Mouse (Mus musculus): ENCODE measurements at regions not wholly inside any gene's neighbourhood (a gene's known extent, or its start where the extent isn't known, plus 50 kb on each side); places are given as distances from the start of the nearest gene placed in this dataset.

DNA sequence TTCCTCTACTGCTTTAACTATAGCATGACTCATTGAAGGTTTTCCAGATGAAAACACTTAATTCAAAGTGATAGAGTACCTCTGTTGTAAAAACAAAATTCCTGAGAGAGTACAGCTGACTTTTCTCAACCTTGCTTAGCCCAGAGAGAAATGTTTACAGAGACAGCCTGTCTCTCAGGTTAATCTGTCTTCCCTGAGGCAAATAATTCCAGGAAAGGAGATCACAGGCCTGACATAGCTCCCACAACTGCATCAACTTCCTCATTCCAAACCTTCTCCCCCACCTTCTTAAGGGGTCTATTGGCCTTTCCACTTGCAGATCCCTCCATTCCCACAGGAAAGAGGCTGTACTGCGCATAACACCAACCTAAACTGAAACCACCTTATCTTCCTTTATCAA, 586.1 kb upstream of the Impad1 start:
- no peak for DNase-seq (ENCODE audit: low spot score in 2 of 2)

DNA sequence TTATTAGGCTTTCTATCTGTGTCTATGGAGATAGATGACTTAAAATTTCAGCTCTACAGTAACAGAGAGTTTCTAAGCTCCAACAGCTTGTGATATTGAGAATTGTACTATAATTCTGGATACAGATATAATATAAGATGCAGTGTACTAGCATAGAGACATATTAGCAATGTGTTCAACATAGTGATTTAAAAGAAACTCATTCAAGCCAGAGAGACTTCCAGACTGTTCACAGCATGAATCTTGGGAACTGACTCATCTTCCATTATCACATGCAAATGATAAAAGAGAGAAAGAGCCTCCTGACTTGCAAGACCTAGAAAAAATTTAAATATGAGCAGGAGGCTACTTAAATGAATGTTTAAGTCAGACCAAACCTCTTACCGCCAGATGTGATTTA, 565.1 kb upstream of the Impad1 start:
- no peak for DNase-seq (ENCODE audit: low spot score in 2 of 2)

GRCm38 (mm10) chr4:5346226-5346625, 553.1 kb upstream of the Impad1 start:
- DNase-seq (ENCODE audit: low spot score in 2 of 2): no peak

DNA sequence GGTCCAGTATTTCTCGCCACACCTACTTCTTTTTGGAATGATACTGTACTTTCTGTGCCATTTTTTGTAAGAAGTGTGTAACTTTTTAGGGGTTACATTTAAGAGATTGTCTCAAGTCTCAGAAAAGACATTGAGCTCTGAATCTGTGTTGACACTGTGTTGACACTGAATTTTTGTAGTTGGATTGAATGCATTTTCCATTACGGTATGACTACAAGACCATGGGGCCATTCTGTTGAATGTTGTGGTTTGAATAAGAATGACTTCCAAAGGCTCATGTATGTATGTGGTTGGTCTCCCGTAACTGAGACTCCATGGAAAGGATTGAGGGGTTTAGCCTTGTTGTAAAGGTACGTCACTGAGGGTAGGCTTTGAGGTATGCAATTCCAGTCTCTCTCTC, 551.6 kb upstream of the Impad1 start:
- DNase-seq (ENCODE audit: low spot score in 2 of 2): no peak

DNA sequence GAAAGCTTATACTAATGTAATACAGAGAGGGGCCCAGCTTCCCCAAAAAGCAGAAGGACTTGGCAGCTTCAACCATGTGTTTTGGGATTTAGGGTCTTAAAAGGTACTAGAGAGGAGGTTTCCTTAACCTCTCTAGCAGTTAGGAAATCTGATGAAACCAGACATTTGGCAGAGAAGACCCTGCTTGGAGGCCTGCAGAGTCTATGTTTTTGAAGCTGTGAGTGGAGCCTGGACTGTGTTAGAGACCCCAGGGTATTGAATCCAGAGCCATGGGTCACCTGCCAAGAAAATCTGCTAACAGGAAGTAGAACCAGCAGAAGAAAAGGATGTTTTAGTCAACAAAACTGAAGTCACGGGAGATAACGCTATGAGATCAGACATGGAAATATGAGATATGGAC, 551.2 kb upstream of the Impad1 start:
- no peak for DNase-seq (ENCODE audit: low spot score in 2 of 2)

GRCm38 (mm10) chr4:5337158-5337896, 544.2 kb upstream of the Impad1 start:
- no peak for DNase-seq (ENCODE audit: low spot score in 2 of 2)

GRCm38 (mm10) chr4:5335030-5335429, 541.9 kb upstream of the Impad1 start:
- no peak for DNase-seq (ENCODE audit: low spot score in 2 of 2)

GRCm38 (mm10) chr4:5328497-5329194, 535.5 kb upstream of the Impad1 start:
- DNase-seq (ENCODE audit: low spot score in 2 of 2): no peak

DNA sequence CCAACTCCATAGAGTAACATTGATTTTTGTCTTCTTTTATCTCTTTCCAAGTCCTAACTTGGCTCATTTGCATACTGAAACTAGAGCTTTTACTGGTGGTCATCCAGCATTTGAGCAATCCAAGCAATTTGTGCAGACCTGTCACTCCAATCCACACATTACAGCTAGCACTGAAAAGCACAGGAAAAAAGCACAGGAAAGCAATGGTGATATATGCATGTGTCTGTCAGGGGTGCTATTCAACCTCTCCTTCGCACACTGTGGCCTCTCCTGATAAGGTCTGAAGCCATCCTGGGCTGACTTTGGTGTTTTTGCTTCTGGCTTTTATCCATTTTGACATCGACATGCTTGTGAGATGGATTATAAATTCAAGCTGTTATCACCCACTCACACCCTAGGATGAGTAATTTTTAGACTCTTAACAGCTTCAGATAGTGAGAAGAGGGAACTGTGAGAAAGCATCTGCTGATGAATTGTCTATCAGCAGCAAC, 534.1 kb upstream of the Impad1 start:
- DNase-seq (ENCODE audit: low spot score in 2 of 2): peak; percentile 33 to 45

DNA sequence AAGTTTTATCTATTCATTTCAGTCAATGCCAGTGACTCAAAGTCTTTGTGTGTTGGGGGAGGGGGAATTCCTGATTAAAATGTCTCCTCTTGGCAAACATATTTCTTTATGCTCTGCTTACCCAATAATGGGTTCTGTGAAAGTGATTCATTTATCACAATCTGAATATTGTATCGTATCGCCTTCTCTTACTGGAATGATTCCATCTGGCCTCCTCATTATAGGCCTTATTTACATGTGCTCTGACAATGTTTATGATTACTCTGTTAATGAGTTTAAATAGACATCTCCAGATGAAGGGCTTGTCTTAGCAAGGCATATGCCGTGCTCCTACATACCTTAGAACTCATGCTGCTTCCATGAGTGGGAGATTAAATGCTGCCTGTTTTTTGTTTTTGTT, 508.3 kb upstream of the Impad1 start:
- DNase-seq (ENCODE audit: low spot score in 2 of 2): no peak

DNA sequence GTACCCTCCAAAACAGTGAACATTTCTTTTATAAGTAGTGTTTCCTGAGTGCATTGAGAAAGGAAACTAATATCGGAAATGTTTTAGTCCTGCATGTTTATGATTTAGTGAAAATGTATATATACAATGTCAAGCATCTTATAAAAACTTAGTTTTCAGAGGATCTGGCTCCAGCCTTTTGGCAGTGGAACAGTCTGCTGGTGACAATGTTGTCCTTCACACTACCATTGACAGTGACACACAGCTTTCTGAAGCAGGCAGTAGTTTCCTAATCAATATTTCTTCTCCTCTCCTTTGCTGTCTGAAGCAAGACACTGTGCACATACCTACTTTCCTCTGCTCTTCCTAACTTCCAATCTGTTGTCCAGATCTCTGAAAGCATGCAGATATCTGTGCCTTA, 507.9 kb upstream of the Impad1 start:
- no peak for DNase-seq (ENCODE audit: low spot score in 2 of 2)

DNA sequence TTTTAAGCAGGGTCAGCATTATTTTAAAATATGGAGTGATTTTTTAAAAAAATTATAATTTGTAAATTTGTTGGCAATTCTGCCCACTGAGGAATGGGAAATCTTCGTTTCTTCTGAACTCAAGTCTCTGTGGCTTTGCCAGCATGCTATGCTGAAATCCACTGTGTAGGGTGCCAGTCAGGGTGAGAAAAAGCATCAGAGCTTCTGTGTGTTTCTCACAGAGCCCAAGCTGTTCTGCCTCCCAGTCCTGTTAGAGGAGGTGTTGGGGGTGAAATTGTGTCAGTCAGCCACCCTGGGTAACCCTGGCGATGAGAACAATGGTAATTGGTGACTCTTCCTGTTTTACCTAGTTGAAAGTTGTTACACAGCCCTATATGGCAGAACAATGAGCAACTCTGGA, 506.1 kb upstream of the Impad1 start:
- DNase-seq (ENCODE audit: low spot score in 2 of 2): no peak

- no peak for DNase-seq (ENCODE audit: low spot score in 2 of 2)
Measured at GRCm38 (mm10) chr4:5294030-5294429, 500.9 kb upstream of the Impad1 start.

GRCm38 (mm10) chr4:5276113-5276512, 483.0 kb upstream of the Impad1 start:
- DNase-seq (ENCODE audit: low spot score in 2 of 2): no peak
